Mouse (Mus musculus) CD8-positive naive resting alpha-beta T cell, adult 2 months (primary cell): ENCODE results near the gene Pou3f1.

Source experiments
- DNase-seq, 2 experiments: peaks; one replicate each; pipeline ENCODE4 v3.0.0; 2022; ENCODE audit warnings: low read depth in 2 of 2, low spot score in 2 of 2

The Pou3f1 gene

GRCm38 (mm10) chr4:124709961-124710446 lies 53.4 kb downstream of the Pou3f1 start:
- no peak for DNase-seq
